Mouse (Mus musculus) MEL (cell line): ENCODE results near the gene Rassf8. TPM values are rescaled to one million over a fixed set of nuclear protein-coding genes. Genes with fewer than 3 reads are reported as not detected.

Experiments
- DNase-seq: peaks from one replicate; pipeline ENCODE4 v3.0.0; 2011; ENCODE audit warnings: low read depth, low spot score
- H3K27ac ChIP-seq: 2 replicates; pipeline ENCODE4 v1.5.1; 2012; ENCODE audit warnings: low read depth, mild to moderate bottlenecking, control low read depth, low read length, moderate library complexity; ENCODE audit not compliant: control insufficient read depth
- H3K27me3 ChIP-seq, 2 experiments: fragments of 150-350 bp in 1 of 2; sonication (generic) in 1 of 2; 2 replicates each; pipeline ENCODE4 v1.6.1; 2012; ENCODE audit warnings: low read length in 2 of 2, mild to moderate bottlenecking in 2 of 2, improper control_type of control experiment in 1 of 2, moderate library complexity in 1 of 2; ENCODE audit not compliant: insufficient read depth in 2 of 2, control insufficient read depth in 1 of 2
- H3K36me3 ChIP-seq, 2 experiments: 2 replicates each; pipeline ENCODE4 v1.6.1; 2012 to 2014; ENCODE audit warnings: low read length in 2 of 2, improper control_type of control experiment in 1 of 2, inconsistent platforms in 1 of 2, mild to moderate bottlenecking in 1 of 2; ENCODE audit not compliant: insufficient read depth in 2 of 2, control insufficient read depth in 1 of 2
- H3K4me1 ChIP-seq, 2 experiments: fragments of 150-350 bp in 1 of 2; sonication (generic) in 1 of 2; 2 replicates each; pipeline ENCODE4 v1.6.1; 2012; ENCODE audit warnings: low read length in 2 of 2, improper control_type of control experiment in 1 of 2, mild to moderate bottlenecking in 1 of 2; ENCODE audit not compliant: insufficient read depth in 2 of 2, control insufficient read depth in 1 of 2
- H3K4me3 ChIP-seq, 2 experiments: fragments of 150-350 bp in 1 of 2; sonication (generic) in 1 of 2; 2 replicates each; pipeline ENCODE4 v1.5.1; 2012; ENCODE audit warnings: low read depth in 2 of 2, low read length in 2 of 2, mild to moderate bottlenecking in 2 of 2, moderate library complexity in 2 of 2, control low read depth in 1 of 2, improper control_type of control experiment in 1 of 2; ENCODE audit not compliant: control insufficient read depth in 1 of 2, insufficient read depth in 1 of 2
- H3K79me2 ChIP-seq: 2 replicates; pipeline ENCODE4 v1.6.1; 2012; ENCODE audit warnings: mild to moderate bottlenecking, low read length, moderate library complexity; ENCODE audit not compliant: control insufficient read depth, poor library complexity, insufficient read depth
- H3K9ac ChIP-seq: 2 replicates; pipeline ENCODE4 v1.6.1; 2012; ENCODE audit warnings: low read depth, mild to moderate bottlenecking, control low read depth, low read length, moderate library complexity; ENCODE audit not compliant: control insufficient read depth, poor library complexity, severe bottlenecking
- H3K9me3 ChIP-seq: fragments of 150-350 bp; sonication (generic); replicated peaks from 2 replicates; pipeline ENCODE4 v1.6.1; 2012; ENCODE audit warnings: mild to moderate bottlenecking, low read length, improper control_type of control experiment, moderate library complexity; ENCODE audit not compliant: insufficient read depth
- BHLHE40 ChIP-seq: IDR thresholded peaks from 2 replicates; pipeline ENCODE4 v1.6.1; 2012; ENCODE audit warnings: low read depth, mild to moderate bottlenecking, inconsistent platforms, low read length, improper control_type of control experiment, borderline replicate concordance
- CHD1 ChIP-seq: IDR thresholded peaks from 2 replicates; pipeline ENCODE4 v1.6.1; 2012; ENCODE audit warnings: low read depth, mild to moderate bottlenecking, inconsistent platforms, low read length, improper control_type of control experiment
- EP300 ChIP-seq, 2 experiments: IDR thresholded peaks; 2 replicates each; pipeline ENCODE4 v1.6.1; 2011; ENCODE audit warnings: improper control_type of control experiment in 2 of 2, low read length in 2 of 2, low read depth in 1 of 2, mild to moderate bottlenecking in 1 of 2
- ETS1 ChIP-seq: IDR thresholded peaks from 2 replicates; pipeline ENCODE4 v1.6.1; 2012; ENCODE audit warnings: low read depth, mild to moderate bottlenecking, inconsistent platforms, low read length, improper control_type of control experiment, moderate library complexity
- GABPA ChIP-seq: IDR thresholded peaks from 2 replicates; pipeline ENCODE4 v1.6.1; 2012; ENCODE audit warnings: low read depth, mild to moderate bottlenecking, inconsistent platforms, low read length, improper control_type of control experiment, moderate library complexity
- MAFK ChIP-seq: IDR thresholded peaks from 2 replicates; pipeline ENCODE4 v1.6.1; 2011; ENCODE audit warnings: low read depth, mild to moderate bottlenecking, low read length, improper control_type of control experiment, borderline replicate concordance
- MAX ChIP-seq: IDR thresholded peaks from 2 replicates; pipeline ENCODE4 v1.6.1; 2011; ENCODE audit warnings: low read length, improper control_type of control experiment
- MEF2A ChIP-seq: IDR thresholded peaks from 2 replicates; pipeline ENCODE4 v1.6.1; 2014; ENCODE audit warnings: low read depth, mild to moderate bottlenecking, inconsistent platforms, low read length, improper control_type of control experiment; ENCODE audit not compliant: poor library complexity, insufficient replicate concordance, severe bottlenecking; ENCODE audit errors: extremely low read depth
- MXI1 ChIP-seq: IDR thresholded peaks from 2 replicates; pipeline ENCODE4 v1.6.1; 2011; ENCODE audit warnings: mild to moderate bottlenecking, low read depth, low read length, improper control_type of control experiment
- MYC ChIP-seq: IDR thresholded peaks from 2 replicates; pipeline ENCODE4 v1.6.1; 2011; ENCODE audit warnings: low read depth, mild to moderate bottlenecking, low read length, improper control_type of control experiment, moderate library complexity
- NRF1 ChIP-seq: IDR thresholded peaks from 2 replicates; pipeline ENCODE4 v1.6.1; 2014; ENCODE audit warnings: low read depth, mild to moderate bottlenecking, inconsistent platforms, low read length, improper control_type of control experiment, moderate library complexity; ENCODE audit not compliant: poor library complexity, insufficient read depth, severe bottlenecking
- POLR2A ChIP-seq, 2 experiments: IDR thresholded peaks; 2 replicates each; pipeline ENCODE4 v1.6.1; 2011 to 2012; ENCODE audit warnings: low read length in 2 of 2, mild to moderate bottlenecking in 2 of 2, control low read depth in 1 of 2, improper control_type of control experiment in 1 of 2, low read depth in 1 of 2, moderate library complexity in 1 of 2; ENCODE audit not compliant: control insufficient read depth in 1 of 2, insufficient read depth in 1 of 2, poor library complexity in 1 of 2
- RAD21 ChIP-seq: IDR thresholded peaks from 2 replicates; pipeline ENCODE4 v1.6.1; 2011; ENCODE audit warnings: mild to moderate bottlenecking, low read depth, low read length, improper control_type of control experiment
- USF1 ChIP-seq: IDR thresholded peaks from 2 replicates; pipeline ENCODE4 v1.6.1; 2014; ENCODE audit warnings: low read depth, mild to moderate bottlenecking, inconsistent platforms, low read length, improper control_type of control experiment, moderate library complexity
- ZMIZ1 ChIP-seq: IDR thresholded peaks from 2 replicates; pipeline ENCODE4 v1.6.1; 2012; ENCODE audit warnings: low read depth, mild to moderate bottlenecking, inconsistent platforms, low read length, improper control_type of control experiment, moderate library complexity
- polyA plus RNA-seq, 2 experiments: library from polyadenylated mRNA; stranded (reverse) in 1 of 2; unstranded in 1 of 2; fragments of >175 nt in 1 of 2; fragments of >200 nt in 1 of 2; gene quantifications; 2 replicates each; pipeline versions ENCODE4 v1.2.1 to v1.2.4; 2012; ENCODE audit warnings: low replicate concordance in 2 of 2, low read depth in 1 of 2; ENCODE audit not compliant: insufficient read length in 2 of 2, insufficient read depth in 1 of 2, missing spikeins in 1 of 2
- total RNA-seq: library from RNA; depleted of rRNA; stranded (reverse); fragments of 300-350 nt; gene quantifications from 2 replicates; pipeline ENCODE4 v1.2.3, GENCODE M21; 2012

Gene Rassf8
- total and polyA plus RNA-seq, 3 experiments, result not detected

GRCm38 (mm10) chr6:145854756-145855155 lies 108.2 kb downstream of the Rassf8 start:
- no peaks in the 10 kb centered on the region for H3K9me3 ChIP-seq
- H3K27ac ChIP-seq, result no peak overlapping the region
- peaks cover 0 to 7% of the 10 kb centered on the region in 2 experiments; a peak in 1 of 4 replicates for H3K4me1 ChIP-seq
- H3K27me3 ChIP-seq, result no peaks in the 10 kb centered on the region
- H3K79me2 ChIP-seq, result no peaks in the 10 kb centered on the region
- no peak for DNase-seq
- TF ChIP-seq MEF2A, result no peak
- no peak overlapping the region for H3K9ac ChIP-seq
- H3K4me3 ChIP-seq, result no peak overlapping the region
- H3K36me3 ChIP-seq, result no peaks in the 10 kb centered on the region

- H3K4me3 ChIP-seq, result peak overlapping the region in 1 of 2 experiments; percentile 36; a peak in 1 of 4 replicates
- DNase-seq, result peak; percentile 83
- H3K27ac ChIP-seq, result no peak overlapping the region
- peaks cover 0 to 7% of the 10 kb centered on the region in 2 experiments; a peak in 1 of 4 replicates for H3K4me1 ChIP-seq
- H3K9ac ChIP-seq, result peak overlapping the region; percentile 38
- H3K79me2 ChIP-seq, result no peaks in the 10 kb centered on the region
- H3K27me3 ChIP-seq, result no peaks in the 10 kb centered on the region
- no peaks in the 10 kb centered on the region for H3K9me3 ChIP-seq
- TF ChIP-seq MXI1 (peak; percentile 73; the same call in 1 of the 2 replicates), MAFK (0 out of 2 replicates have a peak, but pooled peaks have one; percentile 39), ZMIZ1 (no peak), EP300 (IDR thresholded peaks at IDR 0.05; ENCODE audit: low read depth in 1 of 2, low read length in 2 of 2) (no peak), USF1 (peak; percentile 66), MYC (peak; percentile 80), ETS1 (peak; percentile 73), RAD21 (no peak), MAX (peak; percentile 80; the same call in 1 of the 2 replicates), GABPA (0 out of 2 replicates have a peak, but pooled peaks have one; percentile 22), POLR2A (IDR thresholded peaks at IDR 0.05; ENCODE audit: control insufficient read depth in 1 of 2, insufficient read depth in 1 of 2, low read depth in 1 of 2, low read length in 2 of 2, poor library complexity in 1 of 2) (peak in 1 of 2 experiments; percentile 47; a peak in 1 of 4 replicates), BHLHE40 (peak; percentile 99), NRF1 (peak; percentile 85), CHD1 (no peak)
- no peaks in the 10 kb centered on the region for H3K36me3 ChIP-seq
These were observed 109.4 kb downstream of the Rassf8 start for GRCm38 (mm10) chr6:145855720-145856551.
